Mouse (Mus musculus): ENCODE measurements at regions not wholly inside any gene's neighbourhood (a gene's known extent, or its start where the extent isn't known, plus 50 kb on each side); places are given as distances from the start of the nearest gene placed in this dataset.

GRCm38 (mm10) chr10:68378212-68378611 lies 99.7 kb upstream of the Arid5b start:
- DNase-seq (ENCODE audit: extremely low spot score), result no peak

GRCm38 (mm10) chr10:68377479-68377878 lies 98.9 kb upstream of the Arid5b start:
- no peak for DNase-seq (ENCODE audit: extremely low spot score)

- DNase-seq (ENCODE audit: extremely low spot score), result no peak
Observed at GRCm38 (mm10) chr10:68373875-68374274, 95.3 kb upstream of the Arid5b start.

GRCm38 (mm10) chr10:68371785-68372184 lies 93.2 kb upstream of the Arid5b start:
- no peak for DNase-seq (ENCODE audit: extremely low spot score)

GRCm38 (mm10) chr10:68370986-68371385 lies 92.4 kb upstream of the Arid5b start:
- no peak for DNase-seq (ENCODE audit: extremely low spot score)

GRCm38 (mm10) chr10:68366796-68367195 lies 88.3 kb upstream of the Arid5b start:
- DNase-seq (ENCODE audit: extremely low spot score), result no peak

GRCm38 (mm10) chr10:68360765-68361483 lies 82.4 kb upstream of the Arid5b start:
- no peak for DNase-seq (ENCODE audit: extremely low spot score)

GRCm38 (mm10) chr10:68359135-68359534 lies 80.6 kb upstream of the Arid5b start:
- DNase-seq (ENCODE audit: extremely low spot score), result no peak

GRCm38 (mm10) chr10:68356973-68357372 lies 78.4 kb upstream of the Arid5b start:
- DNase-seq (ENCODE audit: extremely low spot score), result no peak

- DNase-seq (ENCODE audit: extremely low spot score), result no peak
Observed at GRCm38 (mm10) chr10:68356521-68356920, 78.0 kb upstream of the Arid5b start.

GRCm38 (mm10) chr10:68356093-68356485 lies 77.5 kb upstream of the Arid5b start:
- no peak for DNase-seq (ENCODE audit: extremely low spot score)

GRCm38 (mm10) chr10:68355471-68356092 lies 77.0 kb upstream of the Arid5b start:
- no peak for DNase-seq (ENCODE audit: extremely low spot score)

- peak; percentile 29 for DNase-seq (ENCODE audit: extremely low spot score)
Observed at GRCm38 (mm10) chr10:68354335-68355231, 76.0 kb upstream of the Arid5b start.

- DNase-seq (ENCODE audit: extremely low spot score), result no peak
Observed at GRCm38 (mm10) chr10:68353692-68354232, 75.2 kb upstream of the Arid5b start.

GRCm38 (mm10) chr10:68351841-68352555 lies 73.5 kb upstream of the Arid5b start:
- DNase-seq (ENCODE audit: extremely low spot score), result no peak

- DNase-seq (ENCODE audit: extremely low spot score), result no peak
Observed at GRCm38 (mm10) chr10:68351441-68351840, 72.9 kb upstream of the Arid5b start.

- DNase-seq (ENCODE audit: extremely low spot score), result no peak
Observed at GRCm38 (mm10) chr10:68350798-68351197, 72.3 kb upstream of the Arid5b start.

GRCm38 (mm10) chr10:68347806-68348205 lies 69.3 kb upstream of the Arid5b start:
- DNase-seq (ENCODE audit: extremely low spot score), result no peak

- DNase-seq (ENCODE audit: extremely low spot score), result no peak
Observed at GRCm38 (mm10) chr10:68344991-68345720, 66.6 kb upstream of the Arid5b start.

- no peak for DNase-seq (ENCODE audit: extremely low spot score)
Observed at GRCm38 (mm10) chr10:68344211-68344610, 65.7 kb upstream of the Arid5b start.

- no peak for DNase-seq (ENCODE audit: extremely low spot score)
Observed at GRCm38 (mm10) chr10:68334054-68334453, 55.5 kb upstream of the Arid5b start.

Measured in embryo, embryonic 9.5 days (tissue).